Mouse (Mus musculus) cortical plate, adult 2 months (tissue): ENCODE results near the gene Bace2. TPM values are rescaled to one million over a fixed set of nuclear protein-coding genes. Genes with fewer than 3 reads are reported as not detected.

Source experiments
- H3K27ac ChIP-seq: fragments of 200-500 bp; 2 replicates; pipeline ENCODE4 v1.5.1; 2012; ENCODE audit warnings: low read length, control low read depth, inconsistent platforms; ENCODE audit not compliant: insufficient read depth
- H3K4me1 ChIP-seq: fragments of 200-500 bp; 2 replicates; pipeline ENCODE4 v1.6.1; 2011; ENCODE audit warnings: low read length; ENCODE audit not compliant: control insufficient read depth, insufficient read depth
- H3K4me3 ChIP-seq: fragments of 200-500 bp; 2 replicates; pipeline ENCODE4 v1.5.1; 2011; ENCODE audit warnings: mild to moderate bottlenecking, low read length, control low read depth; ENCODE audit not compliant: insufficient read depth
- CTCF ChIP-seq: fragments of 200-500 bp; IDR thresholded peaks from 2 replicates; pipeline ENCODE4 v1.5.1; 2011; ENCODE audit warnings: mild to moderate bottlenecking, control low read depth, low read length; ENCODE audit not compliant: insufficient read depth; ENCODE audit errors: extremely low read depth
- POLR2A ChIP-seq: fragments of 200-500 bp; IDR thresholded peaks from 2 replicates; pipeline ENCODE4 v1.6.1; 2011; ENCODE audit warnings: mild to moderate bottlenecking, low read length, control low read depth; ENCODE audit not compliant: insufficient read depth; ENCODE audit errors: extremely low read depth
- polyA plus RNA-seq: library from polyadenylated mRNA; depleted of rRNA; stranded (reverse); fragments of >200 nt; gene quantifications from 2 replicates; pipeline ENCODE4 v1.2.3, GENCODE M21; 2012

Bace2 gene
- polyA plus RNA-seq, 1 experiment = 3.5 TPM

- TF ChIP-seq CTCF (no peak), POLR2A (no peak)
- Histone ChIP-seq H3K4me1 (peaks cover 4% of the 10 kb centered on the region), H3K4me3 (no peak overlapping the region), H3K27ac (no peak overlapping the region)
Measured at GRCm38 (mm10) chr16:97428026-97428425, 71.5 kb downstream of the Bace2 start.

- peak overlapping the region; percentile 94 for H3K27ac ChIP-seq
- H3K4me1 ChIP-seq = peaks cover 4% of the 10 kb centered on the region
- no peak overlapping the region for H3K4me3 ChIP-seq
- TF ChIP-seq CTCF (no peak), POLR2A (no peak)
Measured at GRCm38 (mm10) chr16:97430091-97430490, 73.5 kb downstream of the Bace2 start.

- H3K4me1 ChIP-seq = peaks cover 4% of the 10 kb centered on the region
- TF ChIP-seq CTCF (no peak), POLR2A (no peak)
- H3K4me3 ChIP-seq = no peak overlapping the region
- no peak overlapping the region for H3K27ac ChIP-seq
Measured at GRCm38 (mm10) chr16:97431328-97431727, 74.8 kb downstream of the Bace2 start.

- Histone ChIP-seq H3K4me1 (peaks cover 4% of the 10 kb centered on the region), H3K27ac (no peak overlapping the region), H3K4me3 (no peak overlapping the region)
- TF ChIP-seq POLR2A = no peak
- TF ChIP-seq CTCF = no peak
Measured at GRCm38 (mm10) chr16:97434206-97434605, 77.7 kb downstream of the Bace2 start.

- no peak for TF ChIP-seq POLR2A
- no peak for TF ChIP-seq CTCF
- H3K27ac ChIP-seq = no peak overlapping the region
- peaks cover 1% of the 10 kb centered on the region; the same call in 1 of the 2 replicates for H3K4me1 ChIP-seq
- H3K4me3 ChIP-seq = no peak overlapping the region
Measured at GRCm38 (mm10) chr16:97437448-97438056, 81.0 kb downstream of the Bace2 start.

- no peak overlapping the region for H3K27ac ChIP-seq
- TF ChIP-seq POLR2A (no peak), CTCF (no peak)
- H3K4me1 ChIP-seq = peaks cover 1% of the 10 kb centered on the region; the same call in 1 of the 2 replicates
- H3K4me3 ChIP-seq = no peak overlapping the region
Measured at GRCm38 (mm10) chr16:97438191-97438590, 81.6 kb downstream of the Bace2 start.

GRCm38 (mm10) chr16:97441967-97442366, 85.4 kb downstream of the Bace2 start:
- Histone ChIP-seq H3K4me3 (no peak overlapping the region), H3K27ac (no peak overlapping the region), H3K4me1 (peaks cover 1% of the 10 kb centered on the region; the same call in 1 of the 2 replicates)
- no peak for TF ChIP-seq CTCF

GRCm38 (mm10) chr16:97443670-97444263, 87.2 kb downstream of the Bace2 start:
- H3K27ac ChIP-seq = no peak overlapping the region
- peaks cover 1% of the 10 kb centered on the region; the same call in 1 of the 2 replicates for H3K4me1 ChIP-seq
- TF ChIP-seq CTCF (peak; percentile 79), POLR2A (no peak)
- no peak overlapping the region for H3K4me3 ChIP-seq

- Histone ChIP-seq H3K4me1 (no peaks in the 10 kb centered on the region), H3K27ac (no peak overlapping the region), H3K4me3 (no peak overlapping the region)
- TF ChIP-seq POLR2A (no peak), CTCF (no peak)
Measured at GRCm38 (mm10) chr16:97447386-97447785, 90.8 kb downstream of the Bace2 start.

- TF ChIP-seq CTCF (no peak), POLR2A (no peak)
- Histone ChIP-seq H3K4me1 (peaks cover 3% of the 10 kb centered on the region), H3K4me3 (no peak overlapping the region), H3K27ac (no peak overlapping the region)
Measured at GRCm38 (mm10) chr16:97459831-97460230, 103.3 kb downstream of the Bace2 start.

- TF ChIP-seq CTCF (no peak), POLR2A (no peak)
- no peak overlapping the region for H3K27ac ChIP-seq
- H3K4me3 ChIP-seq = no peak overlapping the region
- peaks cover 3% of the 10 kb centered on the region for H3K4me1 ChIP-seq
Measured at GRCm38 (mm10) chr16:97461271-97461670, 104.7 kb downstream of the Bace2 start.
